Mouse (Mus musculus) olfactory bulb, adult 2 months (tissue): ENCODE measurements around the gene Nsd1.

Source experiments
- CTCF ChIP-seq: fragments of 200-500 bp; IDR thresholded peaks from 2 replicates; pipeline ENCODE4 v1.5.1; 2012; ENCODE audit warnings: low read depth, mild to moderate bottlenecking, low read length, moderate library complexity; ENCODE audit not compliant: insufficient read depth
- POLR2A ChIP-seq: fragments of 200-500 bp; IDR thresholded peaks from 2 replicates; pipeline ENCODE4 v1.6.1; 2012; ENCODE audit warnings: mild to moderate bottlenecking, low read depth, low read length, moderate library complexity; ENCODE audit not compliant: insufficient read depth

DNA sequence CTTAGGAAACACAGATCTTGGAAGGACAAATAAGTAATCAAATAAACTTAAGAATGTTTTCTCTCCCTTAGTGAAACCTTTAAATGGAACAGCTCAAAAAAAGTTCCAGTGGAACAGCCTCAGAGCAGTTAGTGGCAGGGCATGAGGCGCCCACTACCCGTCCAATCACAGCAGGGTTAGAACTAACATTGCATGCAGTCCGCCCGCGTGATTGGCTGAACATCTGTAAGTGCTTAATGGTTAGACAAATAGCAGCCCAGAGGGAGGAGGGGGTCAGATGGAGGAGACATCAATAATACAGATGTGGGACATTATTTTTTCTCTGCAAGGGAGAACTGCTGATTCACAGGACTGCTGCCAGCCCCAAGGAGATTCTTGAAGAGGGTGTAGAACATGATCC lies 67.6 kb downstream of the Nsd1 start:
- TF ChIP-seq CTCF (no peak), POLR2A (no peak)
